In genomic region chr10:8342556-8342955, GRCm38 (mm10) we compare ENCODE assay signal across 24 mouse cellular contexts.
DNase-seq lines count a peak whose midpoint lies in the region; ATAC-seq and TF ChIP-seq lines count a peak whose summit lies in the region.
"Had no signal": no experiment of that assay in that cellular context is flagged by ENCODE, and none has a peak within 500 bp of the region (broad histone marks: within the 10 kb centered on the region; RNA-seq: fewer than 3 reads in every experiment).

No protein-coding gene starts in this region.

- H3K4me1 ChIP-seq in embryonic facial prominence, embryonic 15.5 days, result peaks cover 5% of the 10 kb centered on the region
- no peaks in the 10 kb centered on the region for H3K4me1 ChIP-seq in embryonic facial prominence, embryonic 10.5 days
- no peaks in the 10 kb centered on the region for H3K4me1 ChIP-seq in liver, adult 2 months (ENCODE audit: control insufficient read depth, insufficient read depth, low read length)
- H3K4me1 ChIP-seq in liver, embryonic 11.5 days (replicated peaks; ENCODE audit: control insufficient read depth, insufficient read depth, low read length), result no peaks in the 10 kb centered on the region
- H3K4me1 ChIP-seq in midbrain, embryonic 13.5 days (replicated peaks), result 0 out of 2 replicates have a peak, but pooled peaks cover 3% of the 10 kb centered on the region
- H3K4me1 ChIP-seq: embryonic facial prominence, embryonic 12.5 days; forebrain, embryonic 12.5 days had no signal

- H3K9me3 ChIP-seq in embryonic facial prominence, embryonic 15.5 days (replicated peaks), result no peaks in the 10 kb centered on the region
- H3K9me3 ChIP-seq in embryonic facial prominence, embryonic 10.5 days, result no peaks in the 10 kb centered on the region
- H3K9me3 ChIP-seq in liver, embryonic 11.5 days (ENCODE audit: control insufficient read depth, low read length), result no peaks in the 10 kb centered on the region
- no peaks in the 10 kb centered on the region for H3K9me3 ChIP-seq in midbrain, embryonic 13.5 days
- H3K9me3 ChIP-seq: embryonic facial prominence, embryonic 12.5 days; forebrain, embryonic 12.5 days; forebrain, embryonic 15.5 days had no signal

- no peak for TF ChIP-seq CTCF in liver, adult 2 months (IDR thresholded peaks at IDR 0.05; ENCODE audit: low read depth, low read length)

- WGBS in embryonic facial prominence, embryonic 15.5 days, result 78% methylated on average over 2 of the region's 2 CpGs
- WGBS in embryonic facial prominence, embryonic 10.5 days, result 87% methylated on average over 2 of the region's 2 CpGs
- WGBS in liver, adult 2 months, result 83% methylated on average over 2 of the region's 2 CpGs
- WGBS in liver, embryonic 11.5 days, result 55% methylated on average over 2 of the region's 2 CpGs
- 26% methylated on average over 2 of the region's 2 CpGs for WGBS in macrophage (ENCODE audit: missing documents)
- 90% methylated on average over 2 of the region's 2 CpGs for WGBS in midbrain, embryonic 13.5 days

- no peak for ATAC-seq in embryonic facial prominence, embryonic 15.5 days (ENCODE audit: insufficient number of reproducible peaks, low FRiP score, low TSS enrichment, low read depth)
- ATAC-seq in liver, embryonic 11.5 days (replicated peaks; ENCODE audit: low FRiP score), result no peak
- ATAC-seq in midbrain, embryonic 13.5 days, result no peak
- ATAC-seq: forebrain, embryonic 15.5 days; hindbrain, postnatal 0 days; inflammation-experienced regulatory T-cells, adult 6 months; Patski had no signal

- DNase-seq in embryonic facial prominence, embryonic 10.5 days (ENCODE audit: low spot score), result no peak
- peak; percentile 9 for DNase-seq in liver, adult 2 months (ENCODE audit: extremely low read depth, low read depth, low spot score)
- no peak for DNase-seq in liver, embryonic 11.5 days (ENCODE audit: low spot score)
- no peak for DNase-seq in embryo, embryonic 10.5 days (ENCODE audit: low spot score)
- DNase-seq: adrenal gland, postnatal 10 days; adrenal gland, postnatal 36 days; cerebellum, adult 11 months; cerebellum, adult 9-11 months; cerebellum, postnatal 25 days; gastrocnemius, postnatal 10 days; gastrocnemius, postnatal 36 days; heart, postnatal 36 days had no signal

- no peaks in the 10 kb centered on the region for H3K79me2 ChIP-seq in liver, adult 2 months (ENCODE audit: control insufficient read depth, insufficient read depth, low read length)
- H3K79me2 ChIP-seq in macrophage (ENCODE audit: inconsistent target), result no peaks in the 10 kb centered on the region

- no peaks in the 10 kb centered on the region for H3K36me3 ChIP-seq in embryonic facial prominence, embryonic 15.5 days
- H3K36me3 ChIP-seq in embryonic facial prominence, embryonic 10.5 days (replicated peaks), result no peaks in the 10 kb centered on the region
- no peaks in the 10 kb centered on the region for H3K36me3 ChIP-seq in liver, adult 2 months (ENCODE audit: control insufficient read depth, insufficient read depth, low read length)
- no peaks in the 10 kb centered on the region for H3K36me3 ChIP-seq in liver, embryonic 11.5 days (ENCODE audit: control insufficient read depth, insufficient read depth, low read length)
- H3K36me3 ChIP-seq in macrophage (ENCODE audit: inconsistent target), result no peaks in the 10 kb centered on the region
- no peaks in the 10 kb centered on the region for H3K36me3 ChIP-seq in midbrain, embryonic 13.5 days
- H3K36me3 ChIP-seq: embryonic facial prominence, embryonic 12.5 days; forebrain, embryonic 12.5 days; forebrain, embryonic 15.5 days had no signal

- H3K27me3 ChIP-seq in embryonic facial prominence, embryonic 15.5 days, result no peaks in the 10 kb centered on the region
- no peaks in the 10 kb centered on the region for H3K27me3 ChIP-seq in embryonic facial prominence, embryonic 10.5 days (replicated peaks; ENCODE audit: low read depth, poor library complexity, severe bottlenecking)
- H3K27me3 ChIP-seq in liver, adult 2 months (ENCODE audit: control insufficient read depth, insufficient read depth, low read length), result no peaks in the 10 kb centered on the region
- H3K27me3 ChIP-seq in liver, embryonic 11.5 days (replicated peaks; ENCODE audit: control insufficient read depth, insufficient read depth, low read length), result no peaks in the 10 kb centered on the region
- H3K27me3 ChIP-seq in midbrain, embryonic 13.5 days, result no peaks in the 10 kb centered on the region
- H3K27me3 ChIP-seq: embryonic facial prominence, embryonic 12.5 days; forebrain, embryonic 12.5 days; forebrain, embryonic 15.5 days; Patski had no signal

- no peak overlapping the region for H3K4me2 ChIP-seq in embryonic facial prominence, embryonic 15.5 days (replicated peaks)
- no peak overlapping the region for H3K4me2 ChIP-seq in liver, embryonic 11.5 days
- no peak overlapping the region for H3K4me2 ChIP-seq in midbrain, embryonic 13.5 days (replicated peaks)
- H3K4me2 ChIP-seq: embryonic facial prominence, embryonic 12.5 days; forebrain, embryonic 12.5 days; forebrain, embryonic 15.5 days; heart, embryonic 11.5 days; hindbrain, embryonic 14.5 days had no signal

- TF ChIP-seq POLR2A in liver, adult 2 months (IDR thresholded peaks at IDR 0.05; ENCODE audit: extremely low read depth, insufficient read depth, low read length), result no peak

- H3K9ac ChIP-seq in embryonic facial prominence, embryonic 15.5 days, result no peak overlapping the region
- H3K9ac ChIP-seq in liver, adult 2 months (ENCODE audit: low read depth, low read length), result no peak overlapping the region
- no peak overlapping the region for H3K9ac ChIP-seq in liver, embryonic 11.5 days (ENCODE audit: low read depth, low read length)
- H3K9ac ChIP-seq in midbrain, embryonic 13.5 days (replicated peaks), result no peak overlapping the region
- H3K9ac ChIP-seq: embryonic facial prominence, embryonic 12.5 days; forebrain, embryonic 12.5 days; forebrain, embryonic 15.5 days; hindbrain, embryonic 14.5 days had no signal

- 0 out of 2 replicates have a peak overlapping the region, but pooled peaks have one; percentile 28 for H3K27ac ChIP-seq in embryonic facial prominence, embryonic 15.5 days (replicated peaks)
- H3K27ac ChIP-seq in embryonic facial prominence, embryonic 10.5 days (replicated peaks), result no peak overlapping the region
- no peak overlapping the region for H3K27ac ChIP-seq in liver, adult 2 months (replicated peaks; ENCODE audit: insufficient read depth, low read depth, low read length)
- no peak overlapping the region for H3K27ac ChIP-seq in liver, embryonic 11.5 days (ENCODE audit: low read depth, low read length)
- H3K27ac ChIP-seq in macrophage, result peak overlapping the region; percentile 55
- H3K27ac ChIP-seq in midbrain, embryonic 13.5 days, result no peak overlapping the region
- H3K27ac ChIP-seq: embryonic facial prominence, embryonic 12.5 days; forebrain, embryonic 12.5 days; forebrain, embryonic 15.5 days; hindbrain, embryonic 14.5 days; hindbrain, postnatal 0 days had no signal

- H3K4me3 ChIP-seq in embryonic facial prominence, embryonic 15.5 days (replicated peaks), result no peak overlapping the region
- no peak overlapping the region for H3K4me3 ChIP-seq in embryonic facial prominence, embryonic 10.5 days
- no peak overlapping the region for H3K4me3 ChIP-seq in liver, adult 2 months (ENCODE audit: insufficient read depth, low read depth, low read length)
- no peak overlapping the region for H3K4me3 ChIP-seq in liver, embryonic 11.5 days (ENCODE audit: low read depth, low read length)
- no peak overlapping the region for H3K4me3 ChIP-seq in macrophage (ENCODE audit: inconsistent target)
- no peak overlapping the region for H3K4me3 ChIP-seq in midbrain, embryonic 13.5 days (replicated peaks)
- H3K4me3 ChIP-seq: embryonic facial prominence, embryonic 12.5 days; erythroblast, embryonic 14.5 days; forebrain, embryonic 12.5 days; forebrain, embryonic 15.5 days had no signal

Comparison
In these comparisons a context has a peak if more than half of its experiments do, and no peak if none do; other contexts are left out.
1. H3K27ac ChIP-seq: peak in embryonic facial prominence, embryonic 15.5 days (single experiment) and macrophage (single experiment); none in embryonic facial prominence, embryonic 10.5 days (single experiment), liver, adult 2 months (single experiment), liver, embryonic 11.5 days (single experiment) and midbrain, embryonic 13.5 days (single experiment).